Mouse (Mus musculus): ENCODE data around the gene Tceanc2. TPM values are rescaled to one million over a fixed set of nuclear protein-coding genes. Genes with fewer than 3 reads are reported as not detected.

Gene Tceanc2
- polyA plus RNA-seq, 1 experiment, result 10.0 TPM

DNA sequence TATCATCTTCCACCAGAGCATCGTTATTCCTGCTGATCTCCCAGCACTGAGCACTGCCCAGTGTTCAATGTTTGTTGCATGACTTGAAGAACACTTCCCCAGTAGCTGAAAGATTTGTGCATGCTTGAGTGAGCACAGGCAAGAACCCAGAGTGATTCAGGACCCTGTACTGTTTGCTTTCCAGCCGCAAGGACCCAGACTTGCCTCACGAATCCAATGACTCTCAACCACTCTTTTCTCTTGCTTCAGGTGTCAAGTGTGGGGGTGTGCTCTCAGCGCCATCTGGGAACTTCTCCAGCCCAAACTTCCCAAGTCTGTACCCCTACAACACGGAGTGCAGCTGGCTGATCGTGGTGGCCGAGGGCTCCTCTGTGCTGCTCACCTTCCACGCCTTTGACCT lies 76.7 kb downstream of the Tceanc2 start:
- WGBS, result 75% methylated on average over 8 of the region's 8 CpGs
- no peak overlapping the region for H3K27ac ChIP-seq (ENCODE audit: insufficient read depth, low read length)

DNA sequence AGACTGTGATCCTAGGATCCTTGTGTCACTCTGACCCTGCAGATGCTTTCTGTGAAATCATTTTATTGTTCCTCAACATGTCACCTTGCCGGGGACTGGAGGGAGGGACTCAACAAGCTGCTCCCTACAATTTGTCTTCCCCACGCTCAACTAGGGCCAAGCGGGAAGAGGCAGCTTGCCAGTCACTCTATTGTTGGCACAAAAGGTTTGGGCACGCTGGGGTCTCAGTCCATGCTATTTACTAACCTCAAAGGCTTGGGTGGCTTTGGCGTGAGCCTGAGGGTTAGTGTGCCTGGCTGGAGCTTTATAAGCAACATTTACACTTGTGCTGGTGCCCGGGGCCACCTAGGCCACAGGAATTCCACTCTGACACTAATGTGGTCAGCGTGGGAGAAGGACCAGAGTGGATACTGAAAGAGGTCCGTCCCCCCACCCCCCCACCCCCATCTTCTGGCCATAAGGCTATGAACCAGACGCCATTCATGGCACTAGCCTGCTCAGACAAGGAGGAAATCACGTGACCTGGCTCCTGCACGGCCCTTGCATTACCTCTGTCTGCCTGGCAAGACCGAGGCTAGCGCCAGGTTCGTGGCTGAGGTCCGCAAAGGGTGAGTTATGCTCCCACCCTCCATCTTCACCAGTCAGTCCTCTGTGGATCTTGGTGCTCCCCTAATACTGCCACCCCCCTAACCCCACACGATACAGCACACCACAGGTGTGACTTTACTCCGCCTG lies 80.0 kb downstream of the Tceanc2 start:
- no peak for DNase-seq
- H3K4me3 ChIP-seq (replicated peaks; ENCODE audit: insufficient read depth, low read depth, low read length), result no peak overlapping the region
- peaks cover 5% of the 10 kb centered on the region; the same call in 1 of the 2 replicates for H3K4me1 ChIP-seq (ENCODE audit: control insufficient read depth, insufficient read depth, low read length)
- WGBS, result 55% methylated on average over 17 of the region's 17 CpGs
- no peak overlapping the region for H3K27ac ChIP-seq (ENCODE audit: insufficient read depth, low read length)
- H3K27me3 ChIP-seq (ENCODE audit: control insufficient read depth, insufficient read depth, low read length), result no peaks in the 10 kb centered on the region
- no peak for TF ChIP-seq CTCF (IDR thresholded peaks at IDR 0.05; ENCODE audit: borderline replicate concordance, insufficient read depth, low read depth, low read length)
- no peak for TF ChIP-seq POLR2A (IDR thresholded peaks at IDR 0.05; ENCODE audit: borderline replicate concordance, insufficient read depth, low read length)

More for the DNA sequence above, 76.7 kb downstream of the Tceanc2 start:
- H3K4me3 ChIP-seq (replicated peaks; ENCODE audit: insufficient read depth, low read depth, low read length), result no peak overlapping the region
- no peaks in the 10 kb centered on the region for H3K27me3 ChIP-seq (ENCODE audit: control insufficient read depth, insufficient read depth, low read length)
- TF ChIP-seq POLR2A (IDR thresholded peaks at IDR 0.05; ENCODE audit: borderline replicate concordance, insufficient read depth, low read length) (no peak), CTCF (IDR thresholded peaks at IDR 0.05; ENCODE audit: borderline replicate concordance, insufficient read depth, low read depth, low read length) (no peak)
- no peak for DNase-seq
- H3K4me1 ChIP-seq (ENCODE audit: control insufficient read depth, insufficient read depth, low read length), result no peaks in the 10 kb centered on the region

DNA sequence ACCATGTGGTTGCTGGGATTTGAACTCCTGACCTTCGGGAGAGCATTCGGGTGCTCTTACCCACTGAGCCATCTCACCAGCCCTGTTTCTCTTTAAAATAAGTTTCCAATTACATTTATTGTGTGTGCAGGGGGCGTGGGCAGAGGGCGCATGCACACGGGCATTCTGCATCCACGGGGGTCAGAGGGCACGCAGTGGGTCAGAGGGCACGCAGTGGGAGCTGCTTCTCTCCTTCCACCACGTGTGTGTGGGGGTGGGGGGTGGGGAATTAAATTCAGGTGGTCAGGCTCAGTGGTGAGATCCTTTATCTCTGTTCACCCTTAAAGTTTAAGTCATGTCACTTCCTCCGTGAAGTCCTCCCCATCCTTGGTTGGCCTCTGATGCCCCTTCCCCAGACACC lies 80.5 kb downstream of the Tceanc2 start:
- TF ChIP-seq CTCF (IDR thresholded peaks at IDR 0.05; ENCODE audit: borderline replicate concordance, insufficient read depth, low read depth, low read length), result no peak
- TF ChIP-seq POLR2A (IDR thresholded peaks at IDR 0.05; ENCODE audit: borderline replicate concordance, insufficient read depth, low read length), result no peak

DNA sequence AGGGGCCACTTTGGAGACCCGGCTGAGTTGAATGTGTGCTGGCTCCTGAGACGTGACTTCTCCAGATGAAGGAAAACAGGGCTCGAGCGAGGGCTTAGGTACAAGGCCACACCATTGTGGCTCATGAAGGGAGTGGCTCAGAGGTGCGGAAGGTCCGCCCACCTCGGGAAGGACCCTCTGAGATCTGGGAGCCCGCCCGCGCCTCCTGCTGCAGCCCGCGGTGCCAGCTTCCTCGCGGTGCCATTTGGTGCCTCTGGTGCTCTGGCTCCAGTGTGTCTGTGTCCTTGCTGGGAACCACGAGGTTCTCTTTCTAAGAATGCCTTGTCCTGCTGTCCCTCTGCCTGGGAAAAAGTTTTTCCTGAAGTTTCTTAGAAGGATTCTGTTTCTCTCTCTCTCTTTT lies 81.0 kb downstream of the Tceanc2 start:
- WGBS, result 43% methylated on average over 15 of the region's 15 CpGs
- DNase-seq, result no peak

More for the DNA sequence above, 80.5 kb downstream of the Tceanc2 start:
- Histone ChIP-seq H3K4me3 (replicated peaks; ENCODE audit: insufficient read depth, low read depth, low read length) (no peak overlapping the region), H3K27ac (ENCODE audit: insufficient read depth, low read length) (no peak overlapping the region), H3K4me1 (ENCODE audit: control insufficient read depth, insufficient read depth, low read length) (peaks cover 5% of the 10 kb centered on the region; the same call in 1 of the 2 replicates), H3K27me3 (ENCODE audit: control insufficient read depth, insufficient read depth, low read length) (no peaks in the 10 kb centered on the region)
- DNase-seq, result no peak
- 62% methylated on average over 10 of the region's 10 CpGs for WGBS

DNA sequence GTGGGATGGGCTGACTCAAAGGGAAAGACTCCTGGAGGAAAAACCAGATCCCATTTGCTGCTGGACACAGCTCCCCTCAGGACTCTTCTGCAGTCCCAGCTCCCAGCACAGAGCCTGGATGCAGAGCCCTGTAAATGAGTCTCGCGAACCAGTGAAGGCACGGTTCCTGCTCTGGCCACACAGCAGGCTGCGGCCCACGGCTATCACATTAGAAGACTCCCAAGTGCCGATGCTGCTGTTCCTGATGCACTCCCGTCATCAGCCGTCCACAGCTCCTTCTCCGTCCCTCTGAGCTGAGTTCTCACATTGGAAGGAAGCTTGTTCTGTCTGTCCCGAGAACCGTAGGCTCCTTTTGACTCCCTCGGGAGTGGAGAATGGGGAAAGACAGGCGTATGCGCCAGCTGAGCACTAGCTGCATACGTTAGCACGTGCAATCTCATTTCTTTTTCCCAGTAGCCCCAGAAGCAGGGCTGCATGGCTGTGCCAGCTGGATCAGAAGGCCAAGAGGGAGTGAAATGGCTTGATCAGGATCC lies 82.0 kb downstream of the Tceanc2 start, which contains the start of gene Cdcp2:
TSS of gene Cdcp2 (plus strand) at position 51 of the 533 bp plus-strand sequence.
- Histone ChIP-seq H3K27ac (ENCODE audit: insufficient read depth, low read length) (no peak within 1 kb of the TSS), H3K4me3 (replicated peaks; ENCODE audit: insufficient read depth, low read depth, low read length) (no peak within 1 kb of the TSS), H3K27me3 (ENCODE audit: control insufficient read depth, insufficient read depth, low read length) (no peaks in the 10 kb centered on the region), H3K4me1 (ENCODE audit: control insufficient read depth, insufficient read depth, low read length) (peaks cover 5% of the 10 kb centered on the region; the same call in 1 of the 2 replicates)
- DNase-seq, result no peak
- 86% methylated on average over 16 of the region's 16 CpGs for WGBS
- TF ChIP-seq POLR2A (IDR thresholded peaks at IDR 0.05; ENCODE audit: borderline replicate concordance, insufficient read depth, low read length) (no peak), CTCF (IDR thresholded peaks at IDR 0.05; ENCODE audit: borderline replicate concordance, insufficient read depth, low read depth, low read length) (no peak)

More for the DNA sequence above, 81.0 kb downstream of the Tceanc2 start:
- Histone ChIP-seq H3K4me3 (replicated peaks; ENCODE audit: insufficient read depth, low read depth, low read length) (no peak overlapping the region), H3K4me1 (ENCODE audit: control insufficient read depth, insufficient read depth, low read length) (peaks cover 5% of the 10 kb centered on the region; the same call in 1 of the 2 replicates), H3K27me3 (ENCODE audit: control insufficient read depth, insufficient read depth, low read length) (no peaks in the 10 kb centered on the region), H3K27ac (ENCODE audit: insufficient read depth, low read length) (no peak overlapping the region)
- no peak for TF ChIP-seq CTCF (IDR thresholded peaks at IDR 0.05; ENCODE audit: borderline replicate concordance, insufficient read depth, low read depth, low read length)
- TF ChIP-seq POLR2A (IDR thresholded peaks at IDR 0.05; ENCODE audit: borderline replicate concordance, insufficient read depth, low read length), result no peak

DNA sequence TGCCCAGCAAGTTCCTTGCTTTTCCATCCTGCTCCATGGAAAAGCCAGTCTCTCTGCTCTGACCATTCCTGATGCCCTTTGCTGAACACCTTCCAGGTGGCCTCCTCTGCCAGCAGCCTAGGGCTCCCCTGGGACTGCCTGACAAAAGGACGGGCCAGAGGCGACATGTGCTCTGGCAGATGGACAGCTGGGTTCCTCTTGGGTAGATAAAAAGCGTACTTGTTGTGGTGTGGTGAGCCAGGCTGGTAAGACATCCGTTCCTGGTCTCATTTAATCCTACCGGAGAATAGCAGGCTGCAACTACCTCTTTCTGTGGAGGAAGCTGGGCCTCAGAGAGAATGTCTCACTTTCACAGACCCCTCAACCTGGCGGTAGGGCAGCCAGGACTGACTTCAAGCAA lies 82.9 kb downstream of the Tceanc2 start:
- H3K27ac ChIP-seq (ENCODE audit: insufficient read depth, low read length), result no peak overlapping the region
- H3K4me3 ChIP-seq (replicated peaks; ENCODE audit: insufficient read depth, low read depth, low read length), result no peak overlapping the region
- H3K27me3 ChIP-seq (ENCODE audit: control insufficient read depth, insufficient read depth, low read length), result no peaks in the 10 kb centered on the region
- peaks cover 13% of the 10 kb centered on the region for H3K4me1 ChIP-seq (ENCODE audit: control insufficient read depth, insufficient read depth, low read length)
- WGBS, result 20% methylated on average over 6 of the region's 6 CpGs
- peak; percentile 26 to 28 for DNase-seq
- TF ChIP-seq CTCF (IDR thresholded peaks at IDR 0.05; ENCODE audit: borderline replicate concordance, insufficient read depth, low read depth, low read length) (no peak), POLR2A (IDR thresholded peaks at IDR 0.05; ENCODE audit: borderline replicate concordance, insufficient read depth, low read length) (no peak)

DNA sequence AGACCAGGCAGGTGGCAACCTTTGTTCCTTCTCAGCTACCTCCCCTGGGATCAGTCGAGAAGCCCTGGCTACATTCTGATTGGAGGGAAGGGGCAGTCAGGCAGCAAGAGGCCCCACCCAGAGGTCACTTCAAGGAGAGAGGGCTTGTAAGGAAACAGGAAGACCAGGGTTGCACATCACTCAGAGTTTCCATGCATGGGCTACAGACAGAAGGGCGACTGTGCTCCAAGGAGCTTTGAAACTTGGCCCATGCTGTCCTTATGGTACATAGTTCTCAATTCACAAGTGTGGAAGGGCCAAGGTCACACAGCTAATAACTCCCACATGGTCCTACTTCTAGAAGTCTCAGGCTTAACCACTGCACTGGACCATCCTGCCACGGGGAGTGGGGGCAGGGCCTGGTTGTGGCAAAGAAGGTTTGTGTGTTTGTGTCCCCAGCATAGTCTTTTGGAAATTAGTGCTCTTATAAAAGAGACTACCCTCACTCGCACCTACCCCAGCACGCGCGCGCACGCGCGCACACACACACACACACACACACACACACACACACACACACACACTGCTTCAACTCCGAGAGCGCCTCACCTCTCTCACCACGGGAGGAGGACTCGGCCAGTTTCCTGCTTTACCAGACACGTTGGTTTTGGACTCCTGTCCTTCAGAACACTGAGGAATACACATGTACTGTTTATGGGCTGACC lies 84.3 kb downstream of the Tceanc2 start:
- TF ChIP-seq CTCF (IDR thresholded peaks at IDR 0.05; ENCODE audit: borderline replicate concordance, insufficient read depth, low read depth, low read length), result no peak
- no peak for TF ChIP-seq POLR2A (IDR thresholded peaks at IDR 0.05; ENCODE audit: borderline replicate concordance, insufficient read depth, low read length)
- Histone ChIP-seq H3K4me3 (replicated peaks; ENCODE audit: insufficient read depth, low read depth, low read length) (no peak overlapping the region), H3K27me3 (ENCODE audit: control insufficient read depth, insufficient read depth, low read length) (no peaks in the 10 kb centered on the region), H3K4me1 (ENCODE audit: control insufficient read depth, insufficient read depth, low read length) (peaks cover 16% of the 10 kb centered on the region), H3K27ac (ENCODE audit: insufficient read depth, low read length) (no peak overlapping the region)
- DNase-seq, result no peak
- 90% methylated on average over 16 of the region's 16 CpGs for WGBS

Measured in cerebellum, adult 2 months (tissue).